Mouse (Mus musculus): ENCODE data around the gene Erv3. TPM values are rescaled to one million over a fixed set of nuclear protein-coding genes. Genes with fewer than 3 reads are reported as not detected.

The Erv3 gene
- polyA plus RNA-seq, 1 experiment from 2014 or later = not detected

DNA sequence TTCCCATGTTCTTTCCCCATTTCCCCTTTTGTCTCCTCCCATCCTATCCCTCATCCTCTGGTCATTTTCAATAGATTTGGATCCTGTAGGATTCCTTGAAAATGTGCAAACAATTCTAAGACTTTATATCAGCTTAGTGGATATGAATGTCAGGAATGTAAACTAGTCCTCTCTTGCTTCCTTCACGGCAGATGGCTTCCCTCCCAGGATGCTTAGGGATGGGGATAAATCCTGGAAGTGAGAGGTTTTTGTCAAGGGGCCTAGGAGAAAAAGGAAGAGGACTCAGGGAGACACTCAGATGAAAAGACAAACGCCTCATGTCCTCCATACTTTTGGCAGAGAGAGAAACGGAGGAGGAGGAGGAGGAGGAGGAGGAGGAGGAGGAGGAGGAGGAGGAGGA is 42.9 kb upstream of the Erv3 start:
- H3K4me1 ChIP-seq (ENCODE audit: control insufficient read depth, insufficient read depth, low read length) = peaks cover 21% of the 10 kb centered on the region
- 20% methylated on average over 2 of the region's 3 CpGs for WGBS
- H3K4me3 ChIP-seq (ENCODE audit: low read length) = no peak overlapping the region
- H3K36me3 ChIP-seq (ENCODE audit: control insufficient read depth, insufficient read depth) = no peaks in the 10 kb centered on the region
- H3K4me2 ChIP-seq (ENCODE audit: low read depth, low read length) = no peak overlapping the region
- ATAC-seq (replicated peaks; ENCODE audit: extremely low read depth, insufficient read depth, low FRiP score) = no peak
- no peaks in the 10 kb centered on the region for H3K9me3 ChIP-seq (replicated peaks; ENCODE audit: control insufficient read depth, low read length)
- no peak overlapping the region for H3K9ac ChIP-seq (ENCODE audit: low read length)
- no peaks in the 10 kb centered on the region for H3K27me3 ChIP-seq (ENCODE audit: control insufficient read depth, insufficient read depth, low read length)
- peak overlapping the region; percentile 58 for H3K27ac ChIP-seq (ENCODE audit: low read length)

DNA sequence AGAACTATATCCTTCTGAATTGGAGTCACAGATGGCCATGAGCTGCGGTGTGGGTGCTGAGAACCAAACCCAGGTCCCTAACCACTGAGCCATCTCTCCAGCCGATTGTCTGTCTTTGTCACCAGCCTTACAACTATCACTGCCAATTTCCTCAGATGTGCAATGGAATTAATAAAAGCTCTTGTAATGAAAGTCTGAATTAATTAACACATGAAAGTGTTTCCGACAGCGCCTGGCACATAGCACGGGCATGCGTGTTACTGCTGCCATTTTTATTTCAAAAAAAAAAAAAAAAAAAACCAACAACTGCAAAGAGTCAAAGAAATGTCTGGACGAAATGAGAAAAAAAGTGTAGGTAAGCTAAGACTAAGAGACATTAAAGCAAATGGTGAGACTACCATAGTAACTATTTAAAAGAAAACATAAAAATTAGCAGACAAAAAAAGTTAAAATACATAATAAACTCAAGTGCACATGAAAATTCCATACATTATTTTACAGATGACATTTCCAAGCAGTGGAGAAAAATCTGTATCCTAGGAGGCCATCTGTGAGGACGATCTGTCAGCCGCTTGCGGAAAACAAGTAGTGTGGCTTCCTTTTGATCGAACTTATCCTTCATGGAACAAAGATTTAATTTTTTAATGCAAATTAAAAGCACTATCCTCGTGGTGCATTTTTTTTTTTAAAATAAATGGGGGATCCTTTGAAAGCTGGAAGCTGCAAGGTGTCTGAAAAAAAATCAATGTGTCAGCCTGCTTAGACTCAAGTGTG is 38.0 kb upstream of the Erv3 start:
- 88% methylated on average over 12 of the region's 12 CpGs for WGBS
- H3K9ac ChIP-seq (ENCODE audit: low read length) = no peak overlapping the region
- no peak overlapping the region for H3K4me2 ChIP-seq (ENCODE audit: low read depth, low read length)
- no peaks in the 10 kb centered on the region for H3K36me3 ChIP-seq (ENCODE audit: control insufficient read depth, insufficient read depth)
- no peaks in the 10 kb centered on the region for H3K9me3 ChIP-seq (replicated peaks; ENCODE audit: control insufficient read depth, low read length)
- H3K4me1 ChIP-seq (ENCODE audit: control insufficient read depth, insufficient read depth, low read length) = 0 out of 2 replicates have a peak, but pooled peaks cover 3% of the 10 kb centered on the region
- no peak for ATAC-seq (replicated peaks; ENCODE audit: extremely low read depth, insufficient read depth, low FRiP score)
- H3K4me3 ChIP-seq (ENCODE audit: low read length) = no peak overlapping the region
- H3K27me3 ChIP-seq (ENCODE audit: control insufficient read depth, insufficient read depth, low read length) = no peaks in the 10 kb centered on the region
- no peak overlapping the region for H3K27ac ChIP-seq (ENCODE audit: low read length)

DNA sequence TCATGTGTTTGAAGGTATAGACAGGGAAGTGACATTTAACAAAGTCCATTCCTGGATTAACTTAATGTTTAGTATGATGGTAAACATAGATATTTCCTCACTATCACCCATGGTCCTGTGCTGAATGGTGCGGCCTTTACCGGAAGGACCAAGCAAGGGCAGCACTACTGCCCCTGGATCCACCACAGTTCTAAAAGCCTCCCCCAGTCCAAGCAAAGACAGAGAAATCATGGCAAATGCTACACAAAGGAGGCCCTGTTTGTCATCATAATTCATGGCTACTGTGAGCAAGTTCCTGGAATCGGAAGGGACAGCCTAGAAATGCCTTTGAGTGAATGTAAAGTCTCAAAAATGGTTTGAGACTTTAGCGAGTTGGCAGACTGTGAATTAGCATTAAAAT is 36.5 kb upstream of the Erv3 start:
- Histone ChIP-seq H3K27me3 (ENCODE audit: control insufficient read depth, insufficient read depth, low read length) (no peaks in the 10 kb centered on the region), H3K4me2 (ENCODE audit: low read depth, low read length) (no peak overlapping the region), H3K4me3 (ENCODE audit: low read length) (no peak overlapping the region), H3K9ac (ENCODE audit: low read length) (no peak overlapping the region), H3K9me3 (replicated peaks; ENCODE audit: control insufficient read depth, low read length) (no peaks in the 10 kb centered on the region), H3K4me1 (ENCODE audit: control insufficient read depth, insufficient read depth, low read length) (peaks cover 10% of the 10 kb centered on the region), H3K36me3 (ENCODE audit: control insufficient read depth, insufficient read depth) (no peaks in the 10 kb centered on the region), H3K27ac (ENCODE audit: low read length) (no peak overlapping the region)
- 90% methylated on average over 4 of the region's 4 CpGs for WGBS
- no peak for ATAC-seq (replicated peaks; ENCODE audit: extremely low read depth, insufficient read depth, low FRiP score)

DNA sequence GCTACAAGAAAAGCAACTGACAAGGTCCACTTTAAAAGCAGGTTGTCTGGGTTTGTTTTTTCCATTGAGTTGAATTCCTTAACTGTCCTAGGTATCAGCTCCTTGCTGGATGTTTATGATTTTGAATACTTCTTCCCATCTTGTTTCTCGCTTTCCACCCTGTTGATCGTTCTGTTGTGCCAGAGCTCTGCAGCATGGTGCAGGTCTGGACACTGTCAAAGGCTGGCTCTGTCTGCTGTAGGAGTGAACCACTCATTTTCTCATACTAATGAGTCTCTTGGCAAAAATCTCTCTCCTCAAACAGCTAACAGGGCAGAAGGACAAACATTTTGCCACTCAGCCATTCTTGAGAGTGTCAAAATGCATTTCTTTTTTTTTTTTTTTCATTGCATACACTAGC is 35.6 kb upstream of the Erv3 start:
- WGBS = 47% methylated on average over 2 of the region's 2 CpGs

DNA sequence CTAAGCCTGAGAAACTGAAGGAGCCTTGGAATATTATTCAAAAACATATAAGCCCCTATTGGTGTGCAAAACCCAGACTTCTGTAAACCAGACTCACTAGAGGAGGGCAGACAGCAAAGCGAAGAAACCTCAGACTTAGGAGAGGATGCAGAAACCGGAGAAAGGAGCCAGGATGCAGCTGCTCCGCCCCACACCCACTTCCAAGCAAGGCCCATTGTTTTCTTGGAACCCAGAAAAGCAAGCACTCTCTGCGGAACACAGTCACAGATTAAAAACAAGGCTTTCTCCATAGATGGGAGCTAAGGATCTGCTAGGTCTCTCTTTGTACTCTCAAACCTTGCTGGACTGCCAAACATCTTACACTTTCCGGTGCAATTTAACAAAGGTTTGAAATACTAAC is 33.0 kb upstream of the Erv3 start:
- peak overlapping the region; percentile 71 for H3K27ac ChIP-seq (ENCODE audit: low read length)
- H3K4me3 ChIP-seq (ENCODE audit: low read length) = no peak overlapping the region
- no peak overlapping the region for H3K9ac ChIP-seq (ENCODE audit: low read length)
- no peak overlapping the region for H3K4me2 ChIP-seq (ENCODE audit: low read depth, low read length)
- no peaks in the 10 kb centered on the region for H3K27me3 ChIP-seq (ENCODE audit: control insufficient read depth, insufficient read depth, low read length)
- no peaks in the 10 kb centered on the region for H3K9me3 ChIP-seq (replicated peaks; ENCODE audit: control insufficient read depth, low read length)
- no peaks in the 10 kb centered on the region for H3K36me3 ChIP-seq (ENCODE audit: control insufficient read depth, insufficient read depth)
- no peak for ATAC-seq (replicated peaks; ENCODE audit: extremely low read depth, insufficient read depth, low FRiP score)
- peaks cover 18% of the 10 kb centered on the region for H3K4me1 ChIP-seq (ENCODE audit: control insufficient read depth, insufficient read depth, low read length)
- 57% methylated on average over 5 of the region's 5 CpGs for WGBS

More for the DNA sequence above, 35.6 kb upstream of the Erv3 start:
- Histone ChIP-seq H3K27me3 (ENCODE audit: control insufficient read depth, insufficient read depth, low read length) (no peaks in the 10 kb centered on the region), H3K4me1 (ENCODE audit: control insufficient read depth, insufficient read depth, low read length) (peaks cover 10% of the 10 kb centered on the region), H3K27ac (ENCODE audit: low read length) (no peak overlapping the region), H3K4me3 (ENCODE audit: low read length) (no peak overlapping the region), H3K4me2 (ENCODE audit: low read depth, low read length) (no peak overlapping the region), H3K36me3 (ENCODE audit: control insufficient read depth, insufficient read depth) (no peaks in the 10 kb centered on the region), H3K9me3 (replicated peaks; ENCODE audit: control insufficient read depth, low read length) (no peaks in the 10 kb centered on the region), H3K9ac (ENCODE audit: low read length) (no peak overlapping the region)
- ATAC-seq (replicated peaks; ENCODE audit: extremely low read depth, insufficient read depth, low FRiP score) = no peak

DNA sequence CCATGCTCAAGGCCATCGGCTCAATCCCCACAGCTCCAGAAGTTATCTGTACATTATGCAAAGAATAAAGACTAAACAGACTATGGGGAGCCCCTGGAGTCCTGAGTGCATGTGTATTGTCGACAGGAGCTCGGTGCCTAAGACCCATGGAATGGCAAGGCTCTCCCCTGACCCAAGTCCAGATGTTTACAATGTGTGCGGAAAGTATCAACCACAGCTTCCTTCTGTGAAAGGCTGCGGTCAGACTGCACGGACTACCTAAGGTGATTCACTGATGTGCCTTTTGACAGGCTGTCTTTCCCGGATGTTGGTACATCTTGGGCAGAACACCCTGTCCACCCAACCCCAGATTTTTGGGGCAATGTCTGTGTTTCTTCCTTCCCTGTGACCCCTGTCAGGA is 28.7 kb upstream of the Erv3 start:
- no peak overlapping the region for H3K4me2 ChIP-seq (ENCODE audit: low read depth, low read length)
- 67% methylated on average over 7 of the region's 7 CpGs for WGBS
- ATAC-seq (replicated peaks; ENCODE audit: extremely low read depth, insufficient read depth, low FRiP score) = no peak

DNA sequence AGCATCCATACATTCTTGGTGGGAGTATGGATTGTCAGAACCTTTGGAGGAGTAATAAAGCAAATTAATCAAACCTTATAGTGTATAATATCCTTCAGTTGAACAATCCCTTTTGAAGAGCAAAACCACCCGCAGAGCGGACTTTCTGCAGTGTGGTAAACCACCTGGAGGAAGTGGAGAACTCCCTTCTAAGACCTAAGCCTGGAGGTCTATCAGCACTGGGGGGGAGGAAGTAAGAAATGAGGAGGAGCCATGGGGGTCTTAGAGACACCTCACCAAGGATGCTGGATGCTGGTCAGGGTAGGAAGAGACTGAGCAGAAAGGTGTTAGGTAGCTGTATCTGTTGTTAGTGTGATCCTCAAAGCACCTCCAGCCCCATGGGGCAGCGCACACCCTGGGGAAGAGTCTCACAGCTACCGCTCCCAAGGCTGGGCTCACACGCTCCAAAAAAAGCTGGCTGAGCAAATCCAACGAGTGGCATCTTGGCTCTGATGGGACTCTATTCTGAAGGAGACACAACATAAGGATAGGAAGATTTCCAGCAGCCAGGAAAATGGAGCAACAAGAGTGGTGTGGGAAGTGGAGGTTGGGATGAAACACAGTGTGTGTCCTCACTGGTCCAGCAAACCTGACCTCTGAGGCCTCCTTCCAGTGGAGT is 27.1 kb upstream of the Erv3 start:
- H3K4me3 ChIP-seq (ENCODE audit: low read length) = no peak overlapping the region
- no peak overlapping the region for H3K27ac ChIP-seq (ENCODE audit: low read length)
- no peaks in the 10 kb centered on the region for H3K36me3 ChIP-seq (ENCODE audit: control insufficient read depth, insufficient read depth)
- no peak overlapping the region for H3K4me2 ChIP-seq (ENCODE audit: low read depth, low read length)
- no peak overlapping the region for H3K9ac ChIP-seq (ENCODE audit: low read length)
- peaks cover 8% of the 10 kb centered on the region for H3K4me1 ChIP-seq (ENCODE audit: control insufficient read depth, insufficient read depth, low read length)
- no peaks in the 10 kb centered on the region for H3K9me3 ChIP-seq (replicated peaks; ENCODE audit: control insufficient read depth, low read length)
- no peak for ATAC-seq (replicated peaks; ENCODE audit: extremely low read depth, insufficient read depth, low FRiP score)
- WGBS = 79% methylated on average over 6 of the region's 6 CpGs
- H3K27me3 ChIP-seq (ENCODE audit: control insufficient read depth, insufficient read depth, low read length) = no peaks in the 10 kb centered on the region

More for the DNA sequence above, 28.7 kb upstream of the Erv3 start:
- Histone ChIP-seq H3K4me1 (ENCODE audit: control insufficient read depth, insufficient read depth, low read length) (peaks cover 18% of the 10 kb centered on the region), H3K4me3 (ENCODE audit: low read length) (no peak overlapping the region), H3K9me3 (replicated peaks; ENCODE audit: control insufficient read depth, low read length) (no peaks in the 10 kb centered on the region), H3K36me3 (ENCODE audit: control insufficient read depth, insufficient read depth) (no peaks in the 10 kb centered on the region), H3K9ac (ENCODE audit: low read length) (no peak overlapping the region), H3K27ac (ENCODE audit: low read length) (no peak overlapping the region), H3K27me3 (ENCODE audit: control insufficient read depth, insufficient read depth, low read length) (no peaks in the 10 kb centered on the region)

DNA sequence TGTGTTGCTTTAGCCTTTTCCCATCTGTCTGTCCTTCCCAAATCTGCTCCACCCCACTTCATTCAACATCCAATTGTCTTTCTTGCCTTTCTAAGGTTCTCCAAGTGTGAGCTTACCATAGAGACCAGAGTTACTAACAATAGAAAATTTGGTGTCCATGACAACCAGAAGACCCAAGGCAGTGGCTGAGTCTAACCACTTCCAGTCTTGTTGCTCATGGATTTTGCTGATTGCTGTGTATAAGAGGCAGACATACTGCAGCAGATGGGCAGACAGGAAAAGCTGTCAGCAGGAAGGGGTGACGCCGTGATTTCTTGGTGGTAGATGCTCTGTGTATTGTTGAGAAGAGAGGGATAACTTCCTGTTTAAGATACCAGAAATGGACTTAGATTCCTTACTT is 23.6 kb upstream of the Erv3 start:
- Histone ChIP-seq H3K4me1 (ENCODE audit: control insufficient read depth, insufficient read depth, low read length) (no peaks in the 10 kb centered on the region), H3K9ac (ENCODE audit: low read length) (no peak overlapping the region), H3K36me3 (ENCODE audit: control insufficient read depth, insufficient read depth) (no peaks in the 10 kb centered on the region), H3K27ac (ENCODE audit: low read length) (no peak overlapping the region), H3K27me3 (ENCODE audit: control insufficient read depth, insufficient read depth, low read length) (no peaks in the 10 kb centered on the region), H3K4me2 (ENCODE audit: low read depth, low read length) (no peak overlapping the region), H3K4me3 (ENCODE audit: low read length) (no peak overlapping the region), H3K9me3 (replicated peaks; ENCODE audit: control insufficient read depth, low read length) (no peaks in the 10 kb centered on the region)
- ATAC-seq (replicated peaks; ENCODE audit: extremely low read depth, insufficient read depth, low FRiP score) = no peak
- WGBS = 41% methylated on average over 2 of the region's 2 CpGs

DNA sequence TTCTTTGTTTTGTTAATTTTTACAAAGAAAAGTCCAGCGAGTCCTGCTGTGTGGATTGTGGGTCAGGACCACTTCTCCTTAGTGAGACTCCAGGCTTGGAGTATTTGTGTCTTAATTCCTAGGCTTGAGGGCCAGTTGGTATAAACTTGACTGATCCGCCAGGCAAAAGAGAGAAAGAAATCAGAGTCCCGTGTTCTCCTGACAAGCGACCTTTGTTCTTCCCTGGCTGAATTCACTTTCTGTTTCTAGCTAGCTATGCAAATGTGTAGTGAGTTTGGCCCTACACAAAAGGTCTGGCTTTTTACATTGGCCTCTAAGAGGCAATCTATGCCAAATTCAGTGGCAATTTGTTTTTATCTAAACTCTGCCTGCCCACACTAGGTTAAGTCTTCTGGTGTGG is 22.2 kb upstream of the Erv3 start:
- Histone ChIP-seq H3K36me3 (ENCODE audit: control insufficient read depth, insufficient read depth) (no peaks in the 10 kb centered on the region), H3K9me3 (replicated peaks; ENCODE audit: control insufficient read depth, low read length) (no peaks in the 10 kb centered on the region), H3K27ac (ENCODE audit: low read length) (no peak overlapping the region), H3K9ac (ENCODE audit: low read length) (no peak overlapping the region), H3K4me3 (ENCODE audit: low read length) (no peak overlapping the region), H3K4me2 (ENCODE audit: low read depth, low read length) (no peak overlapping the region), H3K4me1 (ENCODE audit: control insufficient read depth, insufficient read depth, low read length) (no peaks in the 10 kb centered on the region), H3K27me3 (ENCODE audit: control insufficient read depth, insufficient read depth, low read length) (no peaks in the 10 kb centered on the region)
- ATAC-seq (replicated peaks; ENCODE audit: extremely low read depth, insufficient read depth, low FRiP score) = no peak
- WGBS = 66% methylated on average over 4 of the region's 4 CpGs

All from heart, embryonic 16.5 days (tissue).